Mouse (Mus musculus) heart, postnatal 0 days (tissue): ENCODE results near the gene Atrn.

ENCODE experiments used
- CTCF ChIP-seq: IDR thresholded peaks from 2 replicates; pipeline ENCODE4 v1.5.1; 2016; ENCODE audit warnings: antibody characterized with exemption, control low read depth, low read depth
- EP300 ChIP-seq: IDR thresholded peaks from 2 replicates; pipeline ENCODE4 v1.6.1; 2016; ENCODE audit warnings: antibody characterized with exemption, low read depth

DNA sequence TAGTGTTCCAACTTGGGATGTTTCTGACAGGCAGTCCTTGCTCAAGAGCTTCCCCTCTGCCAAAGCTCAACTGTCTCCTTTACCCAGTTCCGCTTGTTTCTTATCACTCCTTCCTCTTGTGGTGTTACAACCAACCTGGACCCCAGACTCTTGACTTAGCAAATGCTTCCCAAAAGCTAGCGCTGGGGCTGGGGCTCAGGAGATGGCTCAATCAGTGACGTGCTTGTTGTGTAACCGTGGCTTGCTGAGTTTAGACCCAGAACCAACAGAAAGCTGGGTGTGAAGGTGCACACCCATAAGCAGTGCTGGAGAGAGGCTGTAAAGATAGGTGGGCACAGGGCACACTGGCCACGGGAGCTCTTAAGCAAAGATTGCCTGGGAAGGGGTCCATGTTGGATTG lies 23.7 kb downstream of the Atrn start:
- TF ChIP-seq EP300 (no peak), CTCF (no peak)
